Mouse (Mus musculus) left cerebral cortex, postnatal 25 days (tissue): ENCODE measurements at regions not wholly inside any gene's neighbourhood (a gene's known extent, or its start where the extent isn't known, plus 50 kb on each side); places are given as distances from the start of the nearest gene placed in this dataset.

Experiments used
- DNase-seq, 2 experiments: peaks; one replicate each; pipeline ENCODE4 v3.0.0; 2022; ENCODE audit warnings: low spot score in 2 of 2, mixed read lengths in 1 of 2
- intact Hi-C: fragments of 180-260 bp; cut with DNase I; formaldehyde crosslinking; loops from one replicate; pipeline ENCODE4 v1.15.1; 2025

DNA sequence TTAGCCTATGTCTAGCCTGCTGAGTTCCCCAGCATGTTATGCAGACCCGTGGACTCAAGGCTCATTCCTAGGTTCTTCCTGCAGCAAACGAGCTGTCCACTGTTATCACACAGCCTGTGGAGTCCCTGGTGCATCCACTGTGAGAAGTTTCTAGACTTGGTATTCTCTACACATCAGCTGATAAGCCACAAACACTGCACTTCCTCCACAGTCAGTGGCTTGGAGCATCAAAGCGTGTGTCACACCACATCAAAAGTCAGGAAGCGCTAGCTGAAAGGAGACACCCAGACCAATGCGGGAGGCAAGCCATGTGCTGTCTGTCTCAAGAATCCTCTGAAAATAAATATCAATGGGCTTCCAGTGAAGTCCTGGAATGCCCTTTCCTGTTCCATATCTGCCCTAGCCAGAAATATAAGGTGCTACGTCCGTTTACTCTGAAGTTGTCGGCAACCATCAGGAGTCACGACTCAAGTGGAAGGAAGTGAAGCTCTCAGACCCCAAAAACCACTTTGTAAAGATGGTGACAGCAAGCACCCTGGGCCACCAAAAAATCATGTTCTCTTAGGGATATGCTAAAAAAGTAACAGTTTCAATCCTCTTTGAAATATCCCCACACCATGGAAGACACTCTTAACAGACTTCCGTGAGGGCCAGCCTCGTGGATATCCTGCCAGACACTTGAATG, 227.7 kb downstream of the Adgrl2 start:
- intact Hi-C loops = no loop called here
- no peak for DNase-seq

DNA sequence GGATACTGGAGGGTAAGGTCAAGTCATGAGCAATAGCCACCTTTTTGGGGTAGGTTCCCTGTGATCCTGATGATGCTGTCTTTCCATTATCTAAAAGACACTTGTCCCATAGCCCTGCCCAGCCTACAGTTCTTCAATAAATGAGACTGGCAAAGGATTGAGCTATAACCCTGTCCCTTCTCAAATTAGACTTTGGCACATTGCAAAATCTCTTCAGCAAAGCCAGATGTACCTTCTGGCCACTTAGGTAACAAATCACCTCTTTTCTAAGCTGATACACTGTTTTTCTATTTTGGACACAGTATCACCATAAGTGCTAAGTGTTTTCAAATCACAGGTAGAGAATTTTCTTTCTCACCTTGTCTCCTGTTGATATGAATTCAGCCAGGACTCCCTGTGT, 228.8 kb downstream of the Adgrl2 start:
- intact Hi-C loops = no loop called here
- no peak for DNase-seq

DNA sequence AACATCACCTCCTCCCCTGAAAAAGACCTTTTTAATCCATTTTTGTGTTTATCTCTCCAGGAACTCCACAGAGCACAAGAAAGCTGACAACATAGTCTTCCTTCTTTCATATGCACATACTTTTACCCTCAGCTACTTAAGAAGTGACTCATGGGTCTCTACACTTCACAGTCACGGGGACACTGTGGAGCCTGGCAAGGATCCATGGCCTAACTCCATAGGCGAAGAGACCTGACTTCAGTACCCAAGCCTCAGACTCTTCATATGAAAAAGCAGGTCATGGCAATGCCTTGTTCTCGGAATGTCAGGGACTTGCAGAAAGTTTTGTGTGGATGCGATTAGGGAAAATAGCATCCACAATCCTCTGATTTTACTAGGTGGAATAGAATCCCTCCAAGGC, 230.9 kb downstream of the Adgrl2 start:
- DNase-seq = no peak
- intact Hi-C loops = no loop called here

- DNase-seq = no peak
- intact Hi-C loops = no loop called here
Measured at GRCm38 (mm10) chr3:148746234-148746633, 244.1 kb downstream of the Adgrl2 start.

DNA sequence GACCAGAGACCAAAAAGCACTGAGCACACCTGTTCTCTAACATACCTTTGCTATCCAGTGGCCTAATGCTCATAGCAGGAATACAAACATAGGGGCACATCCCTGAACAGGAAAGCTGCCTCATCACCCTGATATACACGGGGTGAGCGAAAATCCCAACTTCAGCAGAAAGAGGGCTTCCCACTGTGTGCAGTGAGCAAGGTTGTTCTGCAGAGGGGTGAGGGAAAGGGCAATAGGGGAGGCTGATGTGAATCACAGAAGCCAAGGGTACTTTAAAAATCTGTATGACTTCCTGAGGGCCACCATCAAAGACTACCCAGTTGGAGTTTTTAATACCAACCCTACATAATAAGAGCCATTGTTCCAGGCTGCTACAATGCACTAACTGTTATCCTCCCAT, 245.7 kb downstream of the Adgrl2 start:
- intact Hi-C loops = no loop called here
- no peak for DNase-seq

DNA sequence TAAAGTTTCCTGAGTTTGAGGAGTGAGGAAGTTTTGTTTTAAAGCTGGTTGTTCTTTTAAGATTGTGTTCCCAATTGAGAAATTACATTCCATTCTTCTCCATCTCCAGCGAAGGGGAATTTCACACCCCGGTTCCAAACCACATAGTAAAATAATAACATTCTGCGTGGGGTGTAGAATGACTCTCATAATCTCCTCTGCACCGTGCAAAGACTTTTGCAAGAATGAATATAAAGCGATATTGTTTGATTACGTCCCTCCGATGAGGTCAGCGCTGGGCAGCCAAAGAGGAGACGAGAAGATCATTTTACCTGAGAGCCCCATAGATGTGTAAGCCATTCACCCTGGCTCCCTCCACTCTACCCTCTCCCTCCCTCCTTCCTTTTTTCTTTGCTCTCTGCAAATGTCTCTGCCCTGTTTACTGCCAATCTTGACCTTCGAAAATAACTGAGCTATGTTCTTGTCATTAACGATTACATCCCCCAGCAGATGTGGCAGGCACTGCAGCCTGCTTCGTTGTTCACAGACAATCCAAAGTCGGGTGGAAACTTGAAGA, 256.1 kb downstream of the Adgrl2 start:
- no peak for DNase-seq
- intact Hi-C loops = no loop called here

- no peak for DNase-seq
- intact Hi-C loops = no loop called here
Measured at GRCm38 (mm10) chr3:148733227-148733854, 257.0 kb downstream of the Adgrl2 start.

- intact Hi-C loops = no loop called here
- no peak for DNase-seq
Measured at GRCm38 (mm10) chr3:148731436-148731835, 258.9 kb downstream of the Adgrl2 start.

- no peak for DNase-seq
- intact Hi-C loops = no loop called here
Measured at GRCm38 (mm10) chr3:148729242-148729680, 261.1 kb downstream of the Adgrl2 start.

- intact Hi-C loops = no loop called here
- no peak for DNase-seq
Measured at GRCm38 (mm10) chr3:148728513-148729241, 261.7 kb downstream of the Adgrl2 start.

DNA sequence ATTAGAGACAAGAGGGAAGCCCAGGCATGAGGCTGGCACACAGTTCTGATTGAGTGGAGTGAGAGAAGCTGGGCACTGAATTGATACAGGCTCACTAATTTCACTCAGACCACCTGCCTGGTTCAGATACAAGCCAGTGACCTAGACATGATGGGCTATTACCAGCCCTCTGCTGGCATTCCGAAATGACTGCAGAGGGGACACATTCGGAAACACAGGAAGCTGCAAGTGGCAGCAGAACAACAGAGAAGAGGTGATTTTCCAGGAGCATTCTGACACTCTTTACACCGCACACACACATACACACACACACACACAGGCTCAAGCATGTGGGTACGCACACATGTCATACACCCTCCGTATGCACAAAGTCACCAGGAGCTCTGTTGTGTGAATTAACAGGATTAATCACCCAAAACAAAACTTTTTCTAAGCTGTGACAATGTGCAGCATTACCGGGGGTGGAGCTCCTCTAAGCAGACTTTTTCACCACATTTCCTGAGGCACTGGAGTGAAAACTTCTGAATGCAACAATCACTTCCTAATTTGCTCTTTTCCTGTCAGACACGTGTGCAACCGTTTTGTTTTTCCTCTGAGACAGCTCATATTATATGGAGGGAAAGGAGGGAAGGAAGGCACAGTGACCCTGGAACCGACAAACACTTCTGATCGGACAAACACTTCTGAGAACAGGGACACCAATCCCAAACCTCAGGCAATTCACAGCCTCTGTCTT, 263.6 kb downstream of the Adgrl2 start:
- intact Hi-C loops = no loop called here
- no peak for DNase-seq

DNA sequence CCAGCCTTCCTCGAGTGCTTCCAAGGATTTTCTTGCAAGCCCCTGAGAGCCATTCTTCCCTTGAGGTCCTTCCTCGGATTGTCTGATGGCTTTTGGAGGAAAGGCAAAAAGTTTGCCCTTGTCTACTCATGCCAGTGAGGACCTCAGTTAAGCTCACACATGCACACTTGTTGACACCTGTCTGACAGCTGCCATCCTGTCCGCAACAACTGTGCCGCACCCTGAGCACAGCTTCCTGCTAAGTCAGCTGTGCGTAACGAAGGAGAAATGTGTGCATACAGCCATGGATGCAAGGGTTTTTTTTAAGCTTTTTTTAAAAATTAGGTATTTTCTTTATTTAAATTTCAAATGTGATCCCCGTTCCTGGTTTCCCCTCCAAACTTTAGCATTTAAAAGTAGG, 293.8 kb downstream of the Adgrl2 start:
- no peak for DNase-seq
- intact Hi-C loops = no loop called here

- intact Hi-C loops = no loop called here
- no peak for DNase-seq
Measured at GRCm38 (mm10) chr3:148695453-148695852, 294.9 kb downstream of the Adgrl2 start.

- no peak for DNase-seq
- intact Hi-C loops = no loop called here
Measured at GRCm38 (mm10) chr3:148683181-148683580, 307.2 kb downstream of the Adgrl2 start.

DNA sequence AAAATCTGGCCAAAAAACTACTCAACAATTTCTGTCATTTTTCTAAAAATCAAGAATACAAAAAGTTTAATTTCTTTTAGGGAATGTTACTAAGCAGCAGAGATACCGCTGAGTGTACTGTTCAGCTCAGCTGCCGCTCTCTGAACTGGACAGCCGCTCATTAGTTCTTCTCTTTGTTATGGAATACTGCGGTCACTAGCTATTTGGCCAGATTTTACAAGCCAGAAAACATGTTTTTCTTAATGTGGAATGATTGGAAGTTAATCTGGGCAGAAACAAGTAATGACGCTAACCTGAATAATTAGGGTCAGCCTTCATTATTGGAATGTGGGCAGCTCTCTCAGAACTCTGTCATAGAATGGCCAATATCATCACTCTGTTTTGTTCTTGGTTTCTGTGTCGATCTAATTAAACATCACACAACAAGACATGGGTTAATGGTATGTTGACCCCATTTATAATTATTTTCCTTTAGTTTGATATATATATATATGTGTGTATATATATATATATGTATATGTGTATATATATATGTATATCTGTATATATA, 307.8 kb downstream of the Adgrl2 start:
- DNase-seq = no peak
- intact Hi-C loops = no loop called here

- DNase-seq = no peak
- intact Hi-C loops = no loop called here
Measured at GRCm38 (mm10) chr3:148681186-148681585, 309.2 kb downstream of the Adgrl2 start.

DNA sequence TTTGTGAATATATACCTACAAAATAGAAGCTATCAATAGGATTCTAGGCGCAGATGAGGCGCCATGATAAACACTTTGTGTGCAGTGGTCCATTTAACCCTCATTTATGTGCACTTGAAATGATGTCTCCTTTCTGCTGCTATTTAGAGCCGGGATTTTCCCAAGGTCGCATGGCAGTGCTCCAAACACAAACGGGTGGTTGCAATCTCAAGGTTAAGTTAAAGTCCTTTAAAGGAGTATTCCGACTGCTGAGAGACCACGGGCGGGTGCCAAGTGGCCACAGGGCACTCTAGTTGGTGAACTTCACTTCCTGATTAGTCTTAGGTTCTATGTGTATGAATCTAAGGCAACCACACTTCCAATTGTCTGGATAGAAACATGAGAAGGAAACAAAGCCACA, 309.6 kb downstream of the Adgrl2 start:
- intact Hi-C loops = no loop called here
- no peak for DNase-seq

DNA sequence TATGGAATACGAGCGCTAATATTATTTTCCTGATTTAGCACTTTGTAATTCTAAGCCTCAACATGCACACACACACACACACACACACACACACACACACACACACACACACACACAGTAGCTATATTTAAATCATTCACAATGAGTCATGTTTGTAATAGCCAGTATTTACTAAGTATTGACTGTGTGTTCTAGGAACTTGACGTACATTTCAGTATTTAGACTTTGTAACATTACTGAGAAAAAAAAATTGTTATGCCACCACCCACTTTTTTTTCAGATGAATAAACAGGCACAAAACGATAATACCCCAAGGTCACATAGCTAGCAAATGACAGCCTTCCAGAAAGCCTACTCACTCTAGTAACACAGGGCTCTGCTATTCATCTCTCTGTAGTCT, 310.3 kb downstream of the Adgrl2 start:
- DNase-seq = no peak

GRCm38 (mm10) chr3:148679121-148679520, 311.2 kb downstream of the Adgrl2 start:
- intact Hi-C loops = no loop called here
- no peak for DNase-seq

More for the DNA sequence above, 310.3 kb downstream of the Adgrl2 start:
- intact Hi-C loops = no loop called here

DNA sequence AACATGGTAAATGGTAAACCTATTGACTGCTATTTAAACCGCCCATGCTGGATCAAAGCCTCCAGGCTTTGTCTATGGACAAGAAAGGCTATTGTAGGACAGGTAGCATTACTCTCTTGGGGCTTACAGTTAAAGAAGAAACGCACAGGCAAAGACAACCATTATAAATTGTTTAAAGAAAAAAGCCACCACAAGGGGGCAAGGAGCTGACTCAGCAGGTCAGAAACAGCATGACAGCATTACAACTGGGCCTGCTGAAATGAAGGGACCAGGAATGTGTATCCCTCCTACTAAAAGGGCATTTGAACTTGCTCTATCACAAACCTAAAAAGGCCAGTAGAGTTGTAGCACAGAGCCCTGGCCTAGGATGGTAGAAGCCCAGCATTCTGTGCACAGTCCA, 314.3 kb downstream of the Adgrl2 start:
- DNase-seq = no peak
- intact Hi-C loops = no loop called here
